Mouse (Mus musculus): ENCODE data around the gene Chmp5. TPM values are rescaled to one million over a fixed set of nuclear protein-coding genes. Genes with fewer than 3 reads are reported as not detected.
A peak's percentile ranks its signal among the peaks of the same experiment; 100 is the strongest.
"Not testable (repeated sequence)": the region's sequence is repeated elsewhere in the genome, so short reads cannot be mapped to it uniquely, and the experiment has no call there.

Gene Chmp5
- 10 to 100 TPM; 80.1 to 82.2 TPM for total RNA-seq (2021)
- long read RNA-seq, experiment 1, transcript Chmp5-201 (8 exons, 1,519 nt), result major isoform, 111 of 113 reads
- long read RNA-seq, experiment 1, partial matches to known transcripts, result 1 of 113 reads
- long read RNA-seq, experiment 1, other reads (novel, unspliced or antisense), result 1 of 113 reads
- long read RNA-seq, experiment 2, transcript Chmp5-201 (8 exons, 1,519 nt), result major isoform, 90 of 91 reads
- long read RNA-seq, experiment 2, partial matches to known transcripts, result 1 of 91 reads
- long read RNA-seq, experiment 2, other reads (novel, unspliced or antisense), result 0 of 91 reads

DNA sequence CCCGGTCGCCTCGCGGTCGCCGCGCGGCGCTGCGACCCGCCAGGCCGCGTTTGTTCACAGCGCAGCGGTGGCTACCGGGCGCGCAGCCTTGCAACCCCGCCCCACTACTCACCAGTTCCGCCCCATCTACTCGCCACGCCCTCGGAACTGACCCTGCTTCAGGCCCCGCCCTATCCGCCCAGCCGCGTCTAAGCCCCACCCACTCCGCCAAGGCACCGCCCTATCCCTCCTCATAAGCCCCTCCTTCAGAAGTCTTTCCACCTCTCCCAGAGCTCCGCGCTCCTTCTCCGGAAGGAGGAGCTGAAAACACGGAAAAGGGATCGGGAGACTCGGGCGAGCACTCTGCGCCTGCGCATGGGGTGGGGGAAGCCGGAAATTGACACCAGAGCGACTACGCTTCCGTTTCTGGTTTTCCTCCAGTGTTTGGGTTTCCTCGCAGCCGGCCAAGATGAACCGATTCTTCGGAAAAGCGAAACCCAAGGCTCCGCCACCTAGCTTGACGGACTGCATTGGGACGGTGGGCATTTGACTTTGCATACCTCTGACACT lies at the start of gene Chmp5, which contains the start of gene Bag1:
TSS of gene Chmp5 (plus strand) at position 248 of the 549 bp plus-strand sequence.
TSS of gene Bag1 (minus strand) at position 135 of the 549 bp plus-strand sequence.
- peak; percentile 98 for DNase-seq (ENCODE audit: low spot score in 2 of 2)

DNA sequence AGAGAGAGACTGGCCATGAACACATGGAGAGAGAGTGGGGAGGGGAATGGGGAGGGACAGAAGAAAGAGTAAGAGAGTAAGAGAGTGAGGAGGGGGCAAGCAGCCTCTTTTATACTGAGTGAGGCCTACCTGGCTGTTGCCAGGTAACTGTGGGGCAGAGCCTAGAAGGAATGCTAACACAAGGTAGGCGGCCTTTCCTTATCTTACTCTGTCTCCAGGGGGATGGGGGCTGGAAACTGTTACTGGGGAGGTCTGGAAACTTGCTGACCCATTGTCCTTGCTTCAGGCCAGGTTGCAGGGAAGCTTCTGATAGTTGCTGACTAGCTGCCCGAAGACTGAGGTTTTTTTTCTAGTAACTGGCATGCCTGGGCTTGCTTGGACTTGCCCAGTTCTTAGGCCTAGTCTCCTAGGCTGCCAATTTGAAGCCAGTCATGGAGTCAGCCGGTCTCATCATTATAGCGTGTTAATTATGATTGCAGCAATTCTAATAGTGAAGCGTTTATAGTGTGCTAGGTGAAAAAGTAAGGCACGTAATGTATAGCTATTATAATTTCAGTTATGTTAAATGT lies 49.6 kb upstream of the Chmp5 start:
- DNase-seq (ENCODE audit: low spot score in 2 of 2), result no peak

DNA sequence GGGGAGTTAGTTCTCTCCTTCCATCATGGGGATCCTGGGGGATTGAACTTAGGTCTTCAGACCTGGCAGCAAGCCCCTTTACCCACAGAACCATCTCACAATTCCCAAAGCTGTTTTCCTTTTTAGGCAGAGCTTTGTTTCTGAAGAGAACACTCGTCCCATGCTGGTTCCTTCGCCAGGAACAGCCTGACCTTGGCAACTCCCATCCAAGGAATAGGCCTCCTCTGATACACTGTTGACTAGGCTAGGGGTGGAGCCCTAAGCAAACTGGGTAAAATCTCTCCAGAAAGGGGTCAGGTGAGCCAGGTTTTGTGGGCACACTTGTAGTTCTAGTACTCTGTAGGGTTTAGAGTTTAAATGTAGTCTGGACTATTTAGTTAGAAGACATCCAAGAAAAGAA lies 48.9 kb upstream of the Chmp5 start:
- no peak for DNase-seq (ENCODE audit: low spot score in 2 of 2)

DNA sequence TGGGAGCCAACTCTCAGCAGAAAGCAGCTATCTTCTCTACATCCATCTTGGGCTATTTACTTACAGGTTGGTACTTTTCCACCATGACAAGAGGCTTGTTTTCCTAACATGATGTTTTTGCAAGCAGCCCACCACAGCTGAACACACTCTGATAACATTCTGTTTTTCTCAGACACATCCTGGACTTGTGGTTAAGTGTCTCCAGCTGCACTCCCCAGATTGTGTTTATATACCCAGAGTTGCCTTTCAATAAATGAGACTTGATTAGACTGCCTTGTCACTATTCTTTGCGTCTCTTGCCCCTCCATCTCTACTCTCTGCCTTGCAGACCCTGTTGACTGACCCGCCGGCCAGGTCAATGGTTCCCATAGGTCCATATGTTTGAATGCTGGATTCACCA lies 48.1 kb upstream of the Chmp5 start:
- no peak for DNase-seq (ENCODE audit: low spot score in 2 of 2)

DNA sequence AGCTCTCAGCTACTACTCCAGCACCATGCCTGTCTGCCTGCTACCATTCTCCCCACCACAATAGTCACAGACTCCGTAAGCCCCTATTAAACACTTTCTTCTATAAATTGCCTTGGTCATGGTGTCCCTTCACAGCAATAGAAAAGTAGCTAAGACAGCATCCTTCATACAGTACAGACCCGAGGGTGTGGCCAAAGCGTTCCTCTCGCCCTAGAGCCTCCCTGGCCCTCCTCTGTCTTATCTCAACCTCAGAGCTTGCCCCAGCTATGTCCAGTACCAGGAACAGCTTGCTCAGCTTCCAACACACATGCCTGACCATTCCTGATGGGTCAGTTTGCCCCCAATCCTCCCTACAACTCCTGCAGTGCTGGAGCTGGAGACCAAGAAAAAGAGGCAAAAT lies 47.6 kb upstream of the Chmp5 start:
- DNase-seq (ENCODE audit: low spot score in 2 of 2), result no peak

DNA sequence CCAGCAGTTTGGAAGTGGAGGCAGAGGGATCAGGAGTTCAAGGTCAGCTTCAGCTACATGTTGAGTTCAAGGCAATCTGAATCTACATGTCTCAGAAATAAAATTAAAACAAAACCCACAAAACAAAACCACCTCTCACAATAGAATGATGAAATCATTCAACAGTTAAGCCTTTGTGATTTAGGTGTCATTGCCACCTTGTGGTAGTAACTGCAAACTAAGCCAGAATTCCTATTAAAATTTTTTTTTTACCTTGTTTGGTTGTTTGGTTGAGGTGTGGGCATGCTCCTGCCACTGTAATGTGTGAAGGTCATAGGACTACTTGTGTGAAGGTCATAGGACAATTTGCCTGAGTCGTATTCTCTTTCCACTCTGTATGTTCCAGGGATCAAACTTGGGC lies 41.9 kb upstream of the Chmp5 start:
- DNase-seq (ENCODE audit: low spot score in 2 of 2), result no peak

DNA sequence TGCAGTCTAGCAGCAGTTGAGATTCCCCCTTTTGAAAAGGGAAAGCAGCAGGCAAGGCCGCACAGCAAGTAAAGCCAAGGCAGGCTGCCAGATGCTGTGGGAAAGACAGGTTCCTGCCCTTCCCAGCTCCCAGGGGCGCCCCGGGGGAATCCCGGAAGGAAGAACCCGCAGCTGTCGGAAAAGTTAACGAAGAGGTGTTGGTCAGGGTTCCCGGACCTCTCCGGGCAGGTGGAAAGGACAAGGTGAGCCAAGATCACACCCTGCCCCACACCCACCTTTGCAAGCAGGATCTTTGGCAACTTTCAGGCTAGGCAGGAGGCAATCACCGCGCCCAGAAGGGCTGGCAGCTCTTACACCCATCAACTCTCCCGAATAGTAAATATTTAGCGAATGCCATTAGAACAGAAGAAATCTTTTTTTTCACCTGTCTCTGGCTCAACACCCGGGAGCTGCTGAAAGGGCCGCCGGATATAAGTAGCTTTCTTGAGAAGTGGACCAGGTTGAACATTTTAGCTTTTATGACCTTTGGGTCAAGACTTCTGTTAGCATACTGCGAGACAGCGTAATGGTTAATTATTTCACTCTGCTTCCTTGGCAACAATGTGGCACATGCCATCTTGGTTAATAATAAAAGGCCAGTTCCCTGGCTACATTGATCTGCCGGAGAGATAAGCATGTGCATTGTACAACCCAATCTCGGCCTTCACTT lies 39.8 kb upstream of the Chmp5 start:
- DNase-seq (ENCODE audit: low spot score in 2 of 2), result no peak

DNA sequence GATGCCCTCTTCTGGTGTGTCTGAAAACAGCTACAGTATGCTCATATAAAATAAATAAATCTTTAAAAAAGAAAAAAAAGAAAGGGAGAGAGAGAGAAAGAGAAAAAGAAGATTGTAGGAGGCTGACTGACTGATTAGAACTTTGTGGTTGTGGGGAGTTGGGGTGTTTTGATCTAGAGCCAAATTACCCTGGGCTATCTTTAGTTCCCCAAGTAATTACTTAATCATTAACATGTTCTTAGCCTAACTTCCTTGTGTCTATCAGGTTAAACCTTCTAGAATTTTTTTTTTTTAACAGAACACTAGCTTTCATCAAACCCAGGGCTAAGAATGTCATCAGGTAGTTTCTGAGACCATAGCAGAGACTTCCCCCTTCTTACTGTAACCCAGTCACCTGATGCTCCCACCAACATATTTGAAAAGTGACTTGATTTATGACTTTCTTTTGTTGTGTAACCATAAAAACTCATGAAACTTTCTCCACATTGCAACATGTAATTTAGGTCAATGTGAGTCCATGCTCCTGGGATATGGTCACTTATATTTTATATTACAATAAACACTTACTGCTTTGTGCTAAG lies 33.8 kb upstream of the Chmp5 start:
- DNase-seq (ENCODE audit: low spot score in 2 of 2), result no peak

DNA sequence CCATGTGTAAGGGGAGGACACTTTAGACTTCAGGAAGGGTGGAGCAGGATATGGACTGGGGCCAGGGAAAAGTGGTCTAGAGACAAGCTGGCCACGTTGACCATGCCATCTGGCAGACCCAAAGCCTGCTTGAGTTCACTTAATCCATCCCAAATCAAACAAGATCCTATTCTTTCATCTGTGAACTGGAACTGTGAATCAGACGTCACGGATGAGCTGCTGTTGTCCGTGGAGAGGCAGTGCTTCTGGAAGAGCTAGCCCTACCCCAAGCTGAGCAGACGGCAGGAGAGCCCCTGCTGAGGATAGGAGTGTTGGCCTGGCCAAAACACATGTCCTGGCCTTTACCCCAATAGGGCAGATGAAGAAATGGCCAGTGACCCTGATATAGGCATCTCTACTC lies 32.3 kb upstream of the Chmp5 start:
- no peak for DNase-seq (ENCODE audit: low spot score in 2 of 2)

DNA sequence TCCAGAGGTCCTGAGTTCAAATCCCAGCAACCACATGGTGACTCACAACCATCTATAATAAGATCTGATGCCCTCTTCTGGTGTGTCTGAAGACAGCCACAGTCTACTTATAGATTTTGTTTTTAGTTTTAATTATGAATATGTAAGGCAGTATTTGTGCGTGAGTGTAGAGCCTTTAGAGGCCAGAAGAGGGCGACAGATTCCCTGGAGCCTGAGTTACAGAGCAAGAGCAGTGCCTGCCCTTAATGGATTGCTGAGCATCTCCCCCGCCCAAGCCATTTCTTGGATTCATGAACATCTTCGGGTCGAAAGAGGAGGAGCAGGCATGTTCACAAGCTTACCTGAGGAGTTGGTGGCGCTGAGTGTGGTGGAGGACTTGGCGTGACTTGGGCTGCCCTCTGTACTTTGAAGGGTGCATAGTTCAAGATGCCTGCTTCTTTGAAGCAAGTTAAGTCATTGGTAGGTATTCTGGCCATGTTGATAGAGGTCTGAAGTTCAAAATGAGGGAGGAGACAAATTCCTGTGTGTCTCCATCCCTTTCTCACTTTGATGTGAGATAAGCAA lies 31.5 kb upstream of the Chmp5 start:
- DNase-seq (ENCODE audit: low spot score in 2 of 2), result no peak

DNA sequence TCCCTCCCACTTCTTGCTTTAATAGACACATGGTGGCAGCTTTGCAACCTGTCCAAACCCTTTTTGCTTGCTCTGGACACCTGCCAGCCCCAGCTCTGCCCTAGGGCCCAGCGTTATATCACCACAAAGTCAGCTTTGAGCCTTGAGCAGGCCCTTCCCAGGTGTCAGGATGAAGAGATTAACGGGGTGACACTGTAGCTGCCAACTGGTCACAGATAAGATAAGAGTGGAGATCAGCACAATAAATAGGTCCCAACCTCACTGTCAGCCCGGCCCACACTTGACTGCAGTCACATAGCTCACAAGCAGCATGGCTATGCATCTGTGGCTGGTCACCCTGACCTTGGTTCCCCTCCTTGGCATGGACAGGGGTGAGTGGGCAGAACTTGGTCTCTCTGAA lies 28.4 kb upstream of the Chmp5 start, which contains the start of gene Spink4:
TSS of gene Spink4 (plus strand) at position 268 of the 400 bp plus-strand sequence.
- DNase-seq (ENCODE audit: low spot score in 2 of 2), result no peak

DNA sequence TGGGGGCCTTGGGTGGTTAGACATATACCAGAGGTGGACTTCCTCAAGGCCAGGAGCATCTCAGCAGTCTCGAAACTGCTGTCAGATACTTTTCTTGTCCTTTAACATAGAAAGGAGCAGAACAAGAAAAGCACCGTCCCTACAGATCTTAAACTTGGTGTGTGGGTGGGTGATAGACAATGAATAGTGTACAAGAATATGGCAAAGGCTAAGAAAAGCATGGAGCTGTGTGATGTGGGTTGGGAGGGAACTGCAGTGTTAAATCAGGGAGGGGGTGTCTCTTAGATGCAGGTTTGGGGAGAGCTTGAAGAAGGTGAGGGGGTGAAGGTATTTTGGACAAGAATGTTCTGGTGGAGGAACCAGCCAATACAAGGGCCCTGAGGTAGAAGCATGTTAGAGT lies 27.6 kb upstream of the Chmp5 start:
- DNase-seq (ENCODE audit: low spot score in 2 of 2), result peak in 1 of 2 experiments; percentile 30

DNA sequence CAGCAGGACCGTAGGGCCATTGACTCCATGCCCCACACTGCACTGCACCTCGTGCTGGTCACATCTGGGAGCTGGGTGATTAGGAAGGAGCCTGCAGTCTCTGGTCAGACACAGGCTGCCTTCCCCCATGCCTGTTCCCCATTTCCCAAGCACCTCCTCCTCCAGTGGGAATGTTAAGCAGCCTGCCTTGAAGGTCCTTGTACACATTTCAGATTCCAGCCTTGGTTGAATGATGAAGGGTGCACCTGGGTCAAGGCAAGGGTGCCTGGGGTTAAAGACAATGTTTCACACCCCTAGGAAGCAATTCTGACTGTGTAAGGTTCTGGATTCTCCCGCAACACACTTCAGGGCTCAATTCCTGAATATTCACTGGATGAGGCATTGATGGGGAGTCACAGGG lies 26.9 kb upstream of the Chmp5 start:
- DNase-seq (ENCODE audit: low spot score in 2 of 2), result no peak

DNA sequence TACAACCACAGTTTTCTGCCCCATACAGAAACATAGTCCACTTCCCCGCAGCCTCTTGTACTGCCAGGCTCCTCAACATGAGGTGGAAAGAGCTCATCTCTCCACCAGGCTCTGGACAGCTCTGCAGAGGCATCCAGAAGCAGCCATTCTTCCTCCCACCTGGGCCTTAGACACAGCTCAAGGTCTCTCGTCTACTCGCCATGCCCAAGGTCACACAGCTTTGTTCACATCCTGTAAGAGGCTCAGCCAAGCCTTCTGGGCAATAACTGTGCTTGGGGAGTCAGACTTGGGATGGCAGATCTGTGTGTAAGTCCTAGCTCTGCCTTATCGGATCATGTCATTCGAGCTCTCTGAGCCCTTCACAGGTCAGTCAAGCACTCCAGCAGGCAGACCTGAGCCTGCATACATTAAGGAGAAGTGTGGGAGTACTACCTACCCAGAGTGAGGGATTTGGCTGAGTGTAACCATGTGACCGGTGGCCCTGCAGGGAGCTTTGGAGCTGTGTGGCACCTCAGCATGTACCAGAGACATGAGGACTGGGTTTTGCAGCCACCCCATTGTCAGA lies 25.0 kb upstream of the Chmp5 start:
- DNase-seq (ENCODE audit: low spot score in 2 of 2), result no peak

DNA sequence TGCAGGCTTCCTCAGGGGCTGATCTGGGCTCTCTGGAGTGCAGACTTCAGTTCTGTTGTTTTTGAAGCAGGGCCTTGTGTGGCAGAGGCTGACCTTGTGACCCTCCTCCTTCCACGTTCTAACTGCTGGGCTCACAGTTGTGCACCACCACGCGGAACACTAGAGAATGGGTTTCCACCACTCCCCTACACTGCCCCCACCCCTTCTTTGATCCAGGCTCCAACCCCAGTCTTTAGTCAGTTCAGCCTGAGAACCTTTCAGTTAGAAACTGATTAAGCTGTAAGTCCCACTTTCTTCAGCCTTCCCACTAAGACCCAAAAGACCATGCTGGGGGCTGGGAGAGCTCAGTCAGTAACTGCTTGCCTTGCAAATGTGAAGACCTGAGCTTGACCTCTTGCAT lies 22.6 kb upstream of the Chmp5 start:
- no peak for DNase-seq (ENCODE audit: low spot score in 2 of 2)

DNA sequence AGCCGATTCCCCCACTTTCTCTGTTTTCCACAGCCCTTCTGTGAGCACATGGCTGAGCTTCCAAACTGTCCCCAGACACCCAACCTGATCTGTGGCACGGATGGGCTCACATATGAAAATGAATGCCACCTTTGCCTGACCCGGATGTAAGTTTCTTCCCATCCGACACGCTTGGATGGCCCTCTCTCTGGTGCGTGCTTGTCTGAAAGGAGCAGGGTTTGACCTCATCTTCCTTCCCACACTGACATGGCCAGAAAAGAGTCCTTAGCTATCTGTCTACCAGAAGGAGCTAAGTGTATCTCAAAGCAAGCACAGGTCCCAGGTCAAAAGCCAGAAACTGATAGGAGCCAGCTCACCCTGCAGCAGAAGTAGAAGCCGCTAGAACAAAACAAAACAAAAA lies 19.2 kb upstream of the Chmp5 start:
- DNase-seq (ENCODE audit: low spot score in 2 of 2), result no peak

DNA sequence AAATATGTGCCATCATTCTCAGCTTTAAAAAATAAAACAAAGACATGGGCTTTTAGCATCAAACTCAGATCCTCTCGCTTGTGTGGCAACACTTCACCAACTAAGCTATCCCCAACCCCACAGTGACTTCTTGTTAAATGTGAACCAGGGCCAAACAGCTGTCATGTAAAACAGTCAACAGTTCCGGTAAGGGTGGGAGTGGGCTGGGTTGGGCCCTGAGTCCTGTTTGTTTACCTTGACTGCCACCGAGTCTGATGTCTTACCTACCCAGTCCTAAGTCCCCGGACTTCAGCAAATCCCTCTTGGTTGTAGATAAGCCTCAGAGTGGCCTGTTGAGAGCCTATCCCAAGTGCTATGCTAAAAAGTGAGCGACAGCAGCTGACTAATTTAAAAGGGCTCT lies 14.5 kb upstream of the Chmp5 start:
- no peak for DNase-seq (ENCODE audit: low spot score in 2 of 2)

DNA sequence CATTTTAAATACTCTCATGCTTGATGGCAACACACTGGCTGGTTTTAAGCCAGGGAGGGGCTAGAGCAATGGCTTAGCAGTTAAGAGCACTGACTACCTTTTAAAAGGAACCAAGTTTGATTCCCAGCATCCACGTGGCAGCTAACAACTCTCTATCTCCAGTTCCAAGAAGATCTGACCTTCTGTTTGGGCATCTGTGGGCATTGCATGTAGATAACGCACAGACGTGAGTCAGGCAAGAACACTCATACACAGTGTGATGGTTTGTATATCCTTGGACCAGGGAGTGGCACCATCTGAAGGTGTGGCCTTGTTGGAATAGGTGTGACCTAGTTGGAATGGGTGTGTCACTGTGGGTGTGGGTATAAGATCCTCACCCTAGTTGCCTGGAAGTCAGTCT lies 13.8 kb upstream of the Chmp5 start:
- not testable (repeated sequence) for DNase-seq (ENCODE audit: low spot score in 2 of 2)

DNA sequence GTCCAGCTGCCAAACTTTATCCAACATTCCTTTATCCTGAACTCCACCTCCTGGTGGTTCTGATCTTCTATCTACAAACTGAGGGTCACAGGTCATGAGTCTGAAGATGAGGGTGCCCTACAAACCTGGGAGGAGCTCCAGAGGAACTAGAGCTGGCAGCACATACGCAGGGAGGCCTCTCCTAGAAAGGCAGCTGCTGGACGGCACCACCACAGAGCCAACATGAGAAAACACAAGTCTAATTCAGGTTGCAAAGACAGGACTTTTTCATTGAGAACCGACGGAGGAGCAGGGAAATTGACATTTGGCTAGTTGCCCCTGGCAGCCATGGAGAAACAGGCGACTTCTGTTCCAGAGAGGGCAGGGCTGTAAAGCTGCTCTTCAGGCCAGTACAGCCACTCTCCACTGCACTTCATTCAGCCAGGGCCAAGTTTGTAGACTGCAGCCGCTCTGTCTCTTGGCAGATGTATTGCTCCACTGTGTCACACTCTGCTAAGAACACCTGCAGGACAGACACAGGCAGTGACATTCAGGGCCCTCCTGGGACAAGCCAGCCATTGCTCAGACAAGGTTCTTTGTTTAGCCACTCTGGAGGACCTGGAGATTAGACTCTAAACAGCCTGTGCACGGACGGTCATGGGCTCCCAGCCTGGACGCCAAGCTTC lies 11.9 kb upstream of the Chmp5 start:
- DNase-seq (ENCODE audit: low spot score in 2 of 2), result peak; percentile 12 to 27

DNA sequence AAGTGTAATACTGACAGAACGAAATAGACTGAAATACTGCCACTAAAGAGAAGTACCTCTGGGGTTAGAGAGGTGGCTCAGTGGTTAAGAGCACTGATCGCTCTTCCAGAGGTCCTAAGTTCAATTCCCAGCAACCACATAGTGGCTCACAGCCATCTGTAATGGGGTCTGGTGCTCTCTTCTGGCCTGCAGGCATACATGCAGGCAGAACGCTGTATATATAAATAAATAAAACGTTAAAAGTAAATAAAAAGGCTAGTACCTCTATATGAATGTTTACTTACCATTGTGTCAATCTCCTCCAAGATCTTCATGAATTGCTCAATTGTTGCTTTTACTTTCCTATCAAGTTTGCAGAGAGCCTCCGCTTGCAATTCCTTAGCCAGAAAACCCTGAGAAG lies 9.4 kb upstream of the Chmp5 start:
- no peak for DNase-seq (ENCODE audit: low spot score in 2 of 2)

DNA sequence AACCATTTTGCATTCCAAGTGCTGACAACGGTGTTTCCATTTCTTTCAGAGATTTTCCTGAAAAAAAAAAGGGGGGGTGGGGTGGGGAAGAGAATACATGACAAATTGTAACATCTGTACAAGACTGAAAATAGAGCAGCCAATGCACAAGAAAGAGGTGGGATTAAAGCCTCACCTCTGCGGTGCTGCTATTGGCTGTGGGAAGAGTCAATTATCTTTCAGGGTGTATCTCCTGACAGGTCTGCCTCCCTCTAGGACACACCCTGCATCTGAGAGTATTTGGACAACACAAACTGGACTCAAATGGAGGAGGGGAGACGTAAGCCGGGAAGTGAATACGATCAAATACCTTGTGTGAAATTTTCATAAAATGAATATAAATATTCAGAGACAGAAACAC lies 4.6 kb upstream of the Chmp5 start:
- no peak for DNase-seq (ENCODE audit: low spot score in 2 of 2)

Data from left cerebral cortex, adult 18-20 months (tissue).